Mouse (Mus musculus) lung, postnatal 0 days (tissue): Measurements from ENCODE around the gene Adora3. TPM values are rescaled to one million over a fixed set of nuclear protein-coding genes. Genes with fewer than 3 reads are reported as not detected.
A peak's percentile ranks its signal among the peaks of the same experiment; 100 is the strongest.

Experiments used
- ATAC-seq: fragments of 200-750 bp; cut with Nextera tagmentation; 2 replicates; pipeline ENCODE4 v1.8.0; 2017; ENCODE audit warnings: moderate library complexity
- DNase-seq: peaks from one replicate; pipeline ENCODE4 v3.0.0-alpha.2; 2016; ENCODE audit warnings: low spot score
- H3K27ac ChIP-seq: fragments of 300-500 bp; sonication (generic); 2 replicates; pipeline ENCODE4 v1.5.1; 2014; ENCODE audit warnings: antibody characterized with exemption, mild to moderate bottlenecking, low read length, mixed read lengths
- H3K27me3 ChIP-seq: fragments of 300-500 bp; sonication (generic); replicated peaks from 2 replicates; pipeline ENCODE4 v1.6.1; 2014; ENCODE audit warnings: low read length, mixed read lengths; ENCODE audit not compliant: insufficient read depth
- H3K36me3 ChIP-seq: fragments of 300-500 bp; sonication (generic); 2 replicates; pipeline ENCODE4 v1.6.1; 2014; ENCODE audit warnings: low read length, mixed read lengths; ENCODE audit not compliant: insufficient read depth
- H3K4me1 ChIP-seq: fragments of 300-500 bp; sonication (generic); 2 replicates; pipeline ENCODE4 v1.6.1; 2014; ENCODE audit warnings: antibody characterized with exemption, low read depth, low read length, mixed read lengths; ENCODE audit not compliant: insufficient read depth
- H3K4me2 ChIP-seq: fragments of 300-500 bp; sonication (generic); replicated peaks from 2 replicates; pipeline ENCODE4 v1.6.1; 2014; ENCODE audit warnings: low read depth, mild to moderate bottlenecking, low read length, moderate library complexity, mixed read lengths
- H3K4me3 ChIP-seq: fragments of 300-500 bp; sonication (generic); 2 replicates; pipeline ENCODE4 v1.5.1; 2014; ENCODE audit warnings: low read depth, low read length
- H3K9ac ChIP-seq: fragments of 300-500 bp; sonication (generic); replicated peaks from 2 replicates; pipeline ENCODE4 v1.6.1; 2014; ENCODE audit warnings: low read depth, mild to moderate bottlenecking
- H3K9me3 ChIP-seq: fragments of 300-500 bp; sonication (generic); 2 replicates; pipeline ENCODE4 v1.6.1; 2016; ENCODE audit warnings: low read length, mixed read lengths
- CTCF ChIP-seq: IDR thresholded peaks from 2 replicates; pipeline ENCODE4 v1.5.1; 2016; ENCODE audit warnings: antibody characterized with exemption, mild to moderate bottlenecking
- EP300 ChIP-seq: IDR thresholded peaks from 2 replicates; pipeline ENCODE4 v1.6.1; 2016; ENCODE audit warnings: antibody characterized with exemption, mild to moderate bottlenecking, control low read depth
- WGBS: fragments of 180-500 bp; shearing (Covaris S2); extraction: QIAGEN DNeasy Blood & Tissue Kit; methylation state at CpG from one replicate; pipeline ENCODE4 v1.1.7; 2014; 5-methylcytosine and 5-hydroxymethylcytosine counted together
- polyA plus RNA-seq: library from polyadenylated mRNA; unstranded; fragments of >200 nt; fragmentation: Nextera tagmentation; extraction: Ambion mirVana; gene quantifications from 2 replicates; pipeline ENCODE4 v1.2.1, GENCODE M21; 2015

The Adora3 gene
- polyA plus RNA-seq, 1 experiment from 2014 or later: 0.82 TPM

- H3K9me3 ChIP-seq: no peaks in the 10 kb centered on the region
- no peak overlapping the region for H3K27ac ChIP-seq
- WGBS: 97% methylated on average over 1 of the region's 1 CpGs
- H3K9ac ChIP-seq: no peak overlapping the region
- no peak overlapping the region for H3K4me3 ChIP-seq
- no peak overlapping the region for H3K4me2 ChIP-seq
- TF ChIP-seq CTCF (peak; percentile 20), EP300 (no peak)
- H3K36me3 ChIP-seq: peaks cover 6% of the 10 kb centered on the region; the same call in 1 of the 2 replicates
- H3K4me1 ChIP-seq: peaks cover 13% of the 10 kb centered on the region; the same call in 1 of the 2 replicates
- no peaks in the 10 kb centered on the region for H3K27me3 ChIP-seq
- ATAC-seq: no peak
- no peak for DNase-seq
Observed at GRCm38 (mm10) chr3:105957235-105957634, 86.6 kb downstream of the Adora3 start.

GRCm38 (mm10) chr3:105958204-105958603 is 87.5 kb downstream of the Adora3 start:
- H3K27me3 ChIP-seq: no peaks in the 10 kb centered on the region
- ATAC-seq (no peak), DNase-seq (peak; percentile 23)
- WGBS: 36% methylated on average over 5 of the region's 5 CpGs
- H3K4me3 ChIP-seq: peak overlapping the region; percentile 94
- TF ChIP-seq CTCF (no peak), EP300 (no peak)
- H3K4me2 ChIP-seq: peak overlapping the region; percentile 75
- H3K36me3 ChIP-seq: peaks cover 14% of the 10 kb centered on the region; the same call in 1 of the 2 replicates
- H3K9me3 ChIP-seq: no peaks in the 10 kb centered on the region
- peak overlapping the region; percentile 97 for H3K27ac ChIP-seq
- H3K9ac ChIP-seq: peak overlapping the region; percentile 98
- peaks cover 13% of the 10 kb centered on the region; the same call in 1 of the 2 replicates for H3K4me1 ChIP-seq

Other genes starting within 250 kb of the Adora3 start
- gene Ddx20, start 183.3 kb upstream of the Adora3 start, polyA plus RNA-seq: 15.0 and 16.2 TPM in 2 replicates
- gene Inka2, start 166.3 kb upstream of the Adora3 start, polyA plus RNA-seq: 2.7 and 3.9 TPM in 2 replicates
- gene Rap1a, start 69.5 kb upstream of the Adora3 start, polyA plus RNA-seq: 166 and 190 TPM in 2 replicates
- gene Tmigd3, start within 50 bp of the Adora3 start, polyA plus RNA-seq: 1.5 and 1.6 TPM in 2 replicates
- gene I830077J02Rik, start 61.8 kb downstream of the Adora3 start, polyA plus RNA-seq: 1.2 and 1.9 TPM in 2 replicates
- 45.9 and 50.0 TPM in 2 replicates for gene Wdr77, start 88.5 kb downstream of the Adora3 start, polyA plus RNA-seq
- 352 and 364 TPM in 2 replicates for gene Atp5f1, start 89.2 kb downstream of the Adora3 start, polyA plus RNA-seq
- 0.95 and 1.0 TPM in 2 replicates for gene Ovgp1, start 102.9 kb downstream of the Adora3 start, polyA plus RNA-seq
- 18.5 and 23.0 TPM in 2 replicates for gene Pifo, start 143.8 kb downstream of the Adora3 start, polyA plus RNA-seq
- 0.20 and 0.30 TPM in 2 replicates for gene Chil5, start 162.0 kb downstream of the Adora3 start, polyA plus RNA-seq
- gene Chia1, start 242.4 kb downstream of the Adora3 start, polyA plus RNA-seq: 47.1 and 69.6 TPM in 2 replicates